Comparison of ENCODE assay signal across 10 mouse cellular contexts in genomic region chr17:42975312-42975996, GRCm38 (mm10). TPM values are rescaled to one million over a fixed set of nuclear protein-coding genes. Genes with fewer than 3 reads are reported as not detected.
DNase-seq lines count a peak whose midpoint lies in the region; ATAC-seq and TF ChIP-seq lines count a peak whose summit lies in the region.
"Had no signal": no experiment of that assay in that cellular context is flagged by ENCODE, and none has a peak within 500 bp of the region (broad histone marks: within the 10 kb centered on the region; RNA-seq: fewer than 3 reads in every experiment).

No protein-coding gene starts in this region.

- H3K27ac ChIP-seq in kidney, embryonic 14.5 days (ENCODE audit: low read depth, low read length), result no peak overlapping the region
- peak overlapping the region; percentile 65 for H3K27ac ChIP-seq in heart, embryonic 15.5 days
- H3K27ac ChIP-seq in lung, postnatal 0 days (ENCODE audit: low read length), result no peak overlapping the region
- H3K27ac ChIP-seq: liver, embryonic 14.5 days had no signal

- H3K4me3 ChIP-seq in kidney, embryonic 14.5 days (ENCODE audit: low read length), result no peak overlapping the region
- H3K4me3 ChIP-seq in heart, embryonic 15.5 days, result no peak overlapping the region
- no peak overlapping the region for H3K4me3 ChIP-seq in lung, postnatal 0 days (ENCODE audit: low read depth, low read length)

- no peaks in the 10 kb centered on the region for H3K4me1 ChIP-seq in kidney, embryonic 14.5 days (ENCODE audit: control insufficient read depth, insufficient read depth, low read length)
- H3K4me1 ChIP-seq in heart, embryonic 15.5 days (replicated peaks), result peaks cover 4% of the 10 kb centered on the region
- H3K4me1 ChIP-seq in lung, postnatal 0 days (ENCODE audit: insufficient read depth, low read depth, low read length), result no peaks in the 10 kb centered on the region

- peak; percentile 60; the same call in 1 of the 2 replicates for TF ChIP-seq EP300 in lung, postnatal 0 days (IDR thresholded peaks at IDR 0.05)

- no peak overlapping the region for H3K9ac ChIP-seq in kidney, embryonic 14.5 days (ENCODE audit: low read depth, low read length)
- H3K9ac ChIP-seq in heart, embryonic 15.5 days, result no peak overlapping the region
- H3K9ac ChIP-seq in lung, postnatal 0 days (replicated peaks; ENCODE audit: low read depth), result no peak overlapping the region
- H3K9ac ChIP-seq: liver, embryonic 14.5 days had no signal

- 56% methylated on average over 18 of the region's 18 CpGs for WGBS in kidney, embryonic 14.5 days
- WGBS in heart, embryonic 15.5 days, result 38% methylated on average over 18 of the region's 18 CpGs
- WGBS in lung, postnatal 0 days, result 19% methylated on average over 18 of the region's 18 CpGs

- no peaks in the 10 kb centered on the region for H3K36me3 ChIP-seq in kidney, embryonic 14.5 days (ENCODE audit: control insufficient read depth, insufficient read depth, low read length)
- no peaks in the 10 kb centered on the region for H3K36me3 ChIP-seq in heart, embryonic 15.5 days
- no peaks in the 10 kb centered on the region for H3K36me3 ChIP-seq in lung, postnatal 0 days (ENCODE audit: insufficient read depth, low read length)

- TF ChIP-seq CTCF in brain, embryonic 14.5 days (IDR thresholded peaks at IDR 0.05; ENCODE audit: borderline replicate concordance, extremely low read depth, insufficient read depth, insufficient read length), result no peak
- no peak for TF ChIP-seq CTCF in lung, postnatal 0 days (IDR thresholded peaks at IDR 0.05)

- no peak for DNase-seq in kidney, adult 18-20 months
- DNase-seq in brain, embryonic 14.5 days (ENCODE audit: low read depth), result peak; percentile 26
- peak; percentile 61 for DNase-seq in lung, postnatal 0 days (ENCODE audit: low spot score)
- no peak for DNase-seq in layer of hippocampus, adult 9-10 months (ENCODE audit: low spot score)
- DNase-seq in thymus, postnatal 14 days, result no peak
- no peak for DNase-seq in ovary, postnatal 14 days (ENCODE audit: low spot score)
- DNase-seq: gastrocnemius, postnatal 14 days had no signal

- peak; percentile 68 for ATAC-seq in kidney, embryonic 14.5 days (ENCODE audit: low FRiP score, low TSS enrichment)
- peak; percentile 50; the same call in 1 of the 2 replicates for ATAC-seq in heart, embryonic 15.5 days (replicated peaks; ENCODE audit: insufficient number of reproducible peaks, insufficient read depth, low FRiP score, low read depth)
- peak; percentile 67 for ATAC-seq in lung, postnatal 0 days

- no peaks in the 10 kb centered on the region for H3K27me3 ChIP-seq in kidney, embryonic 14.5 days (ENCODE audit: control insufficient read depth, insufficient read depth, low read length)
- H3K27me3 ChIP-seq in heart, embryonic 15.5 days, result no peaks in the 10 kb centered on the region
- no peaks in the 10 kb centered on the region for H3K27me3 ChIP-seq in lung, postnatal 0 days (replicated peaks; ENCODE audit: insufficient read depth, low read length)

- no peaks in the 10 kb centered on the region for H3K9me3 ChIP-seq in kidney, embryonic 14.5 days (ENCODE audit: control insufficient read depth, low read length)
- H3K9me3 ChIP-seq in heart, embryonic 15.5 days (replicated peaks), result no peaks in the 10 kb centered on the region
- H3K9me3 ChIP-seq in lung, postnatal 0 days (ENCODE audit: low read length), result no peaks in the 10 kb centered on the region

- TF ChIP-seq POLR2A in brain, embryonic 14.5 days (IDR thresholded peaks at IDR 0.05; ENCODE audit: borderline replicate concordance, extremely low read depth, insufficient read depth, insufficient read length, poor library complexity, severe bottlenecking), result no peak

- no peak overlapping the region; the same call in 1 of the 2 replicates for H3K4me2 ChIP-seq in kidney, embryonic 14.5 days (replicated peaks; ENCODE audit: low read depth, low read length)
- peak overlapping the region; percentile 36 for H3K4me2 ChIP-seq in heart, embryonic 15.5 days
- 0 out of 2 replicates have a peak overlapping the region, but pooled peaks have one; percentile 0 for H3K4me2 ChIP-seq in lung, postnatal 0 days (replicated peaks; ENCODE audit: low read depth, low read length)

RNA-seq across cellular contexts. Expression of gene Tnfrsf21, which starts 40.9 kb away (rescaled TPM):
- polyA plus RNA-seq in kidney, embryonic 14.5 days (2014; fragmentation: Nextera tagmentation; extraction: Ambion mirVana), result 29.1 and 53.7 TPM in 2 replicates
- polyA plus RNA-seq in brain, embryonic 14.5 days (2012; rRNA removed), result 58.2 and 70.6 TPM in 2 replicates
- 9.4 and 14.4 TPM in 2 replicates for polyA plus RNA-seq in heart, embryonic 15.5 days (2015; fragmentation: Nextera tagmentation; extraction: Ambion mirVana)
- 27.6 and 40.2 TPM in 2 replicates for polyA plus RNA-seq in lung, postnatal 0 days (2015; fragmentation: Nextera tagmentation; extraction: Ambion mirVana)

Comparison
In these comparisons a context has a peak if more than half of its experiments do, and no peak if none do; other contexts are left out.
1. DNase-seq: peak in brain, embryonic 14.5 days (single experiment) and lung, postnatal 0 days (single experiment); none in kidney, adult 18-20 months (single experiment), layer of hippocampus, adult 9-10 months (single experiment), thymus, postnatal 14 days (single experiment) and ovary, postnatal 14 days (single experiment).
2. Peak in every context shown above with its lines, with median percentiles within 50 percentile points of each other: ATAC-seq.